ENCODE assay signal across 14 mouse cellular contexts in genomic region chr3:86868721-86869120, GRCm38 (mm10).
"Had no signal": no experiment of that assay in that cellular context is flagged by ENCODE, and none has a peak within 500 bp of the region (broad histone marks: within the 10 kb centered on the region; RNA-seq: fewer than 3 reads in every experiment).

No protein-coding gene starts in this region.

- H3K4me3 ChIP-seq: kidney, embryonic 15.5 days; limb, embryonic 15.5 days; liver, embryonic 12.5 days; midbrain, embryonic 15.5 days; neural tube, embryonic 13.5 days; stomach, embryonic 15.5 days had no signal

- ATAC-seq: liver, embryonic 12.5 days; midbrain, embryonic 15.5 days had no signal

- H3K27me3 ChIP-seq: kidney, embryonic 15.5 days; limb, embryonic 15.5 days; liver, embryonic 12.5 days; midbrain, embryonic 15.5 days; neural tube, embryonic 13.5 days; stomach, embryonic 15.5 days had no signal

- H3K4me1 ChIP-seq: kidney, embryonic 15.5 days; limb, embryonic 15.5 days; liver, embryonic 12.5 days; stomach, embryonic 15.5 days had no signal

- H3K36me3 ChIP-seq: kidney, embryonic 15.5 days; limb, embryonic 15.5 days; liver, embryonic 12.5 days; midbrain, embryonic 15.5 days; neural tube, embryonic 13.5 days; stomach, embryonic 15.5 days had no signal

- H3K27ac ChIP-seq: kidney, embryonic 15.5 days; limb, embryonic 15.5 days; liver, embryonic 12.5 days; midbrain, embryonic 15.5 days; neural tube, embryonic 13.5 days; stomach, embryonic 15.5 days had no signal

- H3K9ac ChIP-seq: kidney, embryonic 15.5 days; limb, embryonic 15.5 days; liver, embryonic 12.5 days; lung, embryonic 14.5 days; midbrain, embryonic 15.5 days; neural tube, embryonic 13.5 days; stomach, embryonic 15.5 days had no signal

- H3K9me3 ChIP-seq: kidney, embryonic 15.5 days; limb, embryonic 15.5 days; liver, embryonic 12.5 days; midbrain, embryonic 15.5 days; neural tube, embryonic 13.5 days; stomach, embryonic 15.5 days had no signal

- DNase-seq: kidney, postnatal 25 days; lung, embryonic 14.5 days; lung, postnatal 10 days; lung, postnatal 4 days; right cerebral cortex, postnatal 14 days; thymus, adult 2 months; thymus, postnatal 25 days had no signal

- H3K4me2 ChIP-seq: kidney, embryonic 15.5 days; limb, embryonic 15.5 days; liver, embryonic 12.5 days; lung, embryonic 14.5 days; midbrain, embryonic 11.5 days; midbrain, embryonic 15.5 days; neural tube, embryonic 13.5 days; stomach, embryonic 15.5 days had no signal
